Mouse (Mus musculus): ENCODE data around the gene Phkb. TPM values are rescaled to one million over a fixed set of nuclear protein-coding genes. Genes with fewer than 3 reads are reported as not detected.
"Not testable (repeated sequence)": the region's sequence is repeated elsewhere in the genome, so short reads cannot be mapped to it uniquely, and the experiment has no call there.

Gene Phkb
- total RNA-seq (2014; rRNA removed; ENCODE audit: low replicate concordance) (44.7 and 69.5 TPM in 2 replicates), polyA plus RNA-seq (2015; fragmentation: Nextera tagmentation; extraction: Ambion mirVana) (42.1 and 43.7 TPM in 2 replicates)

GRCm38 (mm10) chr8:85840657-85841488 lies at the start of gene Phkb, which contains the start of gene Itfg1:
Gene Phkb (plus strand): TSS chr8:85840959.
Gene Itfg1 (minus strand): TSS chr8:85840921.
- peak within 1 kb of the TSS; percentile 88 for H3K4me2 ChIP-seq (ENCODE audit: low read depth, low read length)
- ATAC-seq (ENCODE audit: insufficient read depth, low read depth) (peak; percentile 93), DNase-seq (ENCODE audit: low spot score) (peak; percentile 83)
- TF ChIP-seq CTCF (IDR thresholded peaks at IDR 0.05; ENCODE audit: low read depth) (no peak), EP300 (IDR thresholded peaks at IDR 0.05; ENCODE audit: low read depth) (0 out of 2 replicates have a peak, but pooled peaks have one; percentile 26)
- under 1% methylated on average over 52 of the region's 54 CpGs for WGBS
- no peaks in the 10 kb centered on the region for H3K9me3 ChIP-seq (replicated peaks; ENCODE audit: control insufficient read depth, low read length)
- H3K27ac ChIP-seq (ENCODE audit: low read depth): peak within 1 kb of the TSS; percentile 98
- peak within 1 kb of the TSS; percentile 87 for H3K4me3 ChIP-seq (ENCODE audit: low read depth, low read length)
- H3K9ac ChIP-seq (replicated peaks; ENCODE audit: low read depth, low read length): peak within 1 kb of the TSS; percentile 92
- peaks cover 9% of the 10 kb centered on the region for H3K36me3 ChIP-seq (replicated peaks; ENCODE audit: control insufficient read depth, insufficient read depth, low read length)
- H3K4me1 ChIP-seq (ENCODE audit: control insufficient read depth, insufficient read depth): peaks cover 9% of the 10 kb centered on the region
- no peaks in the 10 kb centered on the region for H3K27me3 ChIP-seq (ENCODE audit: control insufficient read depth, insufficient read depth, low read length)

DNA sequence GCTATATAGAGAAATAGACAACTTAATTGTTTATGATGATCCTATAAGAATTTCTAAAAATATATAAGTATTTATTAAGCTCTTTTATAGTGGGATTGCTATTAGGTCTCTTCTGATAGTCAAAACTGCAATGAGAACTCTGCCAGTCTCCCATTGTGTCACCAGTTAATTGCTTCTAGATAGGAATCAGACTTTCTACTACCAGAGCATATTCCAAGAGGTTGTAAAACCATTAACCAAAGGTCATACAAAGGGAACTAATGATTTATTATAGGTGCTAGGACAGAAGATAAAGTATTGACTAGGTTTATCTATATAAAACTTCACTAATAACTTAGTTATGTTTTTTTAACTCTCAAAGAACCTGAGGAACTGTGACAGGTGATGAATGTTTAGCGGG lies 44.4 kb upstream of the Phkb start:
- not testable (repeated sequence) for ATAC-seq (ENCODE audit: insufficient read depth, low read depth); DNase-seq (ENCODE audit: low spot score); H3K27ac ChIP-seq (ENCODE audit: low read depth); H3K9me3 ChIP-seq (replicated peaks; ENCODE audit: control insufficient read depth, low read length); H3K4me2 ChIP-seq (ENCODE audit: low read depth, low read length); H3K9ac ChIP-seq (replicated peaks; ENCODE audit: low read depth, low read length); H3K4me1 ChIP-seq (ENCODE audit: control insufficient read depth, insufficient read depth); H3K36me3 ChIP-seq (replicated peaks; ENCODE audit: control insufficient read depth, insufficient read depth, low read length); H3K4me3 ChIP-seq (ENCODE audit: low read depth, low read length); H3K27me3 ChIP-seq (ENCODE audit: control insufficient read depth, insufficient read depth, low read length)
- 98% methylated on average over 1 of the region's 1 CpGs for WGBS

- Histone ChIP-seq H3K27me3 (ENCODE audit: control insufficient read depth, insufficient read depth, low read length) (no peaks in the 10 kb centered on the region), H3K9ac (replicated peaks; ENCODE audit: low read depth, low read length) (no peak overlapping the region), H3K4me2 (ENCODE audit: low read depth, low read length) (no peak overlapping the region), H3K36me3 (replicated peaks; ENCODE audit: control insufficient read depth, insufficient read depth, low read length) (peaks cover 6% of the 10 kb centered on the region; the same call in 1 of the 2 replicates), H3K9me3 (replicated peaks; ENCODE audit: control insufficient read depth, low read length) (no peaks in the 10 kb centered on the region), H3K4me3 (ENCODE audit: low read depth, low read length) (no peak overlapping the region), H3K4me1 (ENCODE audit: control insufficient read depth, insufficient read depth) (no peaks in the 10 kb centered on the region), H3K27ac (ENCODE audit: low read depth) (no peak overlapping the region)
- WGBS: 91% methylated on average over 1 of the region's 1 CpGs
- DNase-seq (ENCODE audit: low spot score) (no peak), ATAC-seq (ENCODE audit: insufficient read depth, low read depth) (no peak)
- TF ChIP-seq CTCF (IDR thresholded peaks at IDR 0.05; ENCODE audit: low read depth): no peak
Measured at GRCm38 (mm10) chr8:85800164-85800563, 40.6 kb upstream of the Phkb start.

GRCm38 (mm10) chr8:85801408-85801807 lies 39.4 kb upstream of the Phkb start:
- TF ChIP-seq CTCF (IDR thresholded peaks at IDR 0.05; ENCODE audit: low read depth) (no peak), EP300 (IDR thresholded peaks at IDR 0.05; ENCODE audit: low read depth) (no peak)
- Histone ChIP-seq H3K9me3 (replicated peaks; ENCODE audit: control insufficient read depth, low read length) (no peaks in the 10 kb centered on the region), H3K4me3 (ENCODE audit: low read depth, low read length) (no peak overlapping the region), H3K27me3 (ENCODE audit: control insufficient read depth, insufficient read depth, low read length) (no peaks in the 10 kb centered on the region), H3K36me3 (replicated peaks; ENCODE audit: control insufficient read depth, insufficient read depth, low read length) (peaks cover 8% of the 10 kb centered on the region), H3K9ac (replicated peaks; ENCODE audit: low read depth, low read length) (no peak overlapping the region), H3K27ac (ENCODE audit: low read depth) (no peak overlapping the region), H3K4me2 (ENCODE audit: low read depth, low read length) (no peak overlapping the region), H3K4me1 (ENCODE audit: control insufficient read depth, insufficient read depth) (no peaks in the 10 kb centered on the region)
- WGBS: 85% methylated on average over 1 of the region's 1 CpGs
- no peak for DNase-seq (ENCODE audit: low spot score)
- ATAC-seq (ENCODE audit: insufficient read depth, low read depth): no peak

DNA sequence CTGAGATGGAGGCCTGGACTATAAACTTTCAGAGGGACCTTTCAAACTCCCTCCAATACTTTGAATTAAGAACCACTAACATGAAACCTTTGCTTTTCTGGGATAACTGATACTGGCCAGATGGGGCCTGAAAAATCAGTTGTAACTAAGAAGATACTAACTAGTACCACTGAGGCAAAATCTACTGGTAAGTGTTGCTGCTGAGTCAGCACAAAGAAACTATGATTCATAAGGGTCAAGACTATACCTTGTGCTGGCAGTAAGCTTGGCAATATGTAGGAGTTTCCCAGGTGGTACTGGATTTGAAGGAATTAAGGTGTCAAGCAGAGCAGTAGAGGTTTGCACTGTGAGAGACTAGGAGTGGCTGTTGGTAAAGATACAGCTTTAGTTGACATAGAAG lies 27.1 kb upstream of the Phkb start:
- Histone ChIP-seq H3K36me3 (replicated peaks; ENCODE audit: control insufficient read depth, insufficient read depth, low read length) (peaks cover 14% of the 10 kb centered on the region; the same call in 1 of the 2 replicates), H3K27ac (ENCODE audit: low read depth) (no peak overlapping the region), H3K4me3 (ENCODE audit: low read depth, low read length) (no peak overlapping the region), H3K27me3 (ENCODE audit: control insufficient read depth, insufficient read depth, low read length) (no peaks in the 10 kb centered on the region), H3K4me1 (ENCODE audit: control insufficient read depth, insufficient read depth) (no peaks in the 10 kb centered on the region), H3K9ac (replicated peaks; ENCODE audit: low read depth, low read length) (no peak overlapping the region), H3K9me3 (replicated peaks; ENCODE audit: control insufficient read depth, low read length) (no peaks in the 10 kb centered on the region), H3K4me2 (ENCODE audit: low read depth, low read length) (no peak overlapping the region)
- DNase-seq (ENCODE audit: low spot score): no peak
- no peak for ATAC-seq (ENCODE audit: insufficient read depth, low read depth)
- TF ChIP-seq EP300 (IDR thresholded peaks at IDR 0.05; ENCODE audit: low read depth): no peak
- no peak for TF ChIP-seq CTCF (IDR thresholded peaks at IDR 0.05; ENCODE audit: low read depth)

Data from heart, postnatal 0 days (tissue).